Mouse (Mus musculus) liver, adult 2 months (tissue): ENCODE measurements around the gene Olfr373.
"Not testable (repeated sequence)": the region's sequence is repeated elsewhere in the genome, so short reads cannot be mapped to it uniquely, and the experiment has no call there.

Experiments used
- CTCF ChIP-seq: fragments of 200-500 bp; IDR thresholded peaks from 2 replicates; pipeline ENCODE4 v1.5.1; 2011; ENCODE audit warnings: low read depth, low read length, control low read depth
- POLR2A ChIP-seq: fragments of 200-500 bp; IDR thresholded peaks from 2 replicates; pipeline ENCODE4 v1.6.1; 2011; ENCODE audit warnings: low read length, control low read depth; ENCODE audit not compliant: insufficient read depth; ENCODE audit errors: extremely low read depth

DNA sequence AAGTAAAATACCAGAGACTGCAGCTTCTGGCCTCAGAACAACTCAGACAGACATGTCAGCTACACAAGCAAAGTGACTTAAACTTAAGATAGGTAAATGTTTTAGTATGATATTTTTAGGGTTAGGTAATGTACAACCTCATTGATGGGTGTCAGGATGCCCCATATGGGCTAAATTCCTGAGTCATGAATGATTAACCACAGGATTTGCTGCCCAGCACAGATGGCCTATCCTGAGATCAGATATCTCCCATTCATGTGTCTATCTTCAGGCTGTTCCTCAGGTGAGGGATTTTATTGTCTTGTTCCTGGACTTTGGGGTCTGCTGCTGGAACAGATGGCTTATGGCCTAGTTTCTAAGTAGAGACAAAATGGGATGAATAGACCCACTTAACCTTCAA lies 28.3 kb upstream of the Olfr373 start:
- TF ChIP-seq POLR2A, CTCF: not testable (repeated sequence)
